Mouse (Mus musculus) small intestine, adult 2 months (tissue): Measurements from ENCODE around the gene N4bp2l1.

Source experiments
- CTCF ChIP-seq: fragments of 200-500 bp; IDR thresholded peaks from 2 replicates; pipeline ENCODE4 v1.5.1; 2012; ENCODE audit warnings: low read depth, mild to moderate bottlenecking, control low read depth, inconsistent platforms, low read length, moderate library complexity, mixed read lengths; ENCODE audit not compliant: insufficient replicate concordance, insufficient read length; ENCODE audit errors: extremely low read depth
- POLR2A ChIP-seq: fragments of 200-500 bp; IDR thresholded peaks from 2 replicates; pipeline ENCODE4 v1.6.1; 2012; ENCODE audit warnings: low read depth, mild to moderate bottlenecking, control low read depth, inconsistent platforms, low read length, moderate library complexity

- TF ChIP-seq CTCF (no peak), POLR2A (no peak)
These were observed 17.1 kb upstream of the N4bp2l1 start for GRCm38 (mm10) chr5:150614054-150614453.
